Mouse (Mus musculus) CH12.LX (cell line): ENCODE data around the gene Svep1. TPM values are rescaled to one million over a fixed set of nuclear protein-coding genes. Genes with fewer than 3 reads are reported as not detected.

Experiments
- DNase-seq: peaks from one replicate; pipeline ENCODE4 v3.0.0-alpha.2; 2013; ENCODE audit errors: extremely low read depth
- H3K27ac ChIP-seq: 2 replicates; pipeline ENCODE4 v1.5.1; 2012; ENCODE audit warnings: low read depth, mild to moderate bottlenecking, control low read depth, moderate library complexity; ENCODE audit not compliant: insufficient read depth
- H3K27me3 ChIP-seq: replicated peaks from 2 replicates; pipeline ENCODE3; 2012; ENCODE audit warnings: inconsistent platforms
- H3K36me3 ChIP-seq, 2 experiments: replicated peaks in 1 of 2; 2 replicates each; pipeline versions ENCODE3 to v1.6.1; 2012; ENCODE audit warnings: inconsistent platforms in 1 of 2, low read length in 1 of 2, mild to moderate bottlenecking in 1 of 2, mixed read lengths in 1 of 2, moderate library complexity in 1 of 2; ENCODE audit not compliant: control insufficient read depth in 1 of 2, insufficient read depth in 1 of 2
- H3K4me1 ChIP-seq, 2 experiments: 2 replicates each; pipeline ENCODE4 v1.6.1; 2012; ENCODE audit warnings: inconsistent platforms in 1 of 2, moderate library complexity in 1 of 2; ENCODE audit not compliant: insufficient read depth in 2 of 2, control insufficient read depth in 1 of 2
- H3K4me2 ChIP-seq: 2 replicates; pipeline ENCODE4 v1.6.1; 2012; ENCODE audit warnings: low read depth, mild to moderate bottlenecking, control low read depth; ENCODE audit not compliant: poor library complexity, insufficient read depth, severe bottlenecking
- H3K4me3 ChIP-seq, 3 experiments: fragments of 150-350 bp in 1 of 3; sonication (generic) in 1 of 3; replicated peaks in 1 of 3; 2 replicates each; pipeline versions ENCODE3 to v1.5.1; 2011 to 2012; ENCODE audit warnings: low read depth in 2 of 3, low read length in 2 of 3, mild to moderate bottlenecking in 2 of 3, moderate library complexity in 2 of 3, control low read depth in 1 of 3, improper control_type of control experiment in 1 of 3, inconsistent platforms in 1 of 3, mixed read lengths in 1 of 3; ENCODE audit not compliant: poor library complexity in 1 of 3
- H3K79me2 ChIP-seq: replicated peaks from 2 replicates; pipeline ENCODE4 v1.6.1; 2012; ENCODE audit warnings: mild to moderate bottlenecking, moderate library complexity; ENCODE audit not compliant: control insufficient read depth, poor library complexity, insufficient read depth, severe bottlenecking; ENCODE audit errors: extremely low read depth
- H3K9ac ChIP-seq: 2 replicates; pipeline ENCODE4 v1.6.1; 2012; ENCODE audit warnings: low read depth, mild to moderate bottlenecking, control low read depth, moderate library complexity; ENCODE audit not compliant: insufficient read depth
- H3K9me3 ChIP-seq: replicated peaks from 2 replicates; pipeline ENCODE3; 2012; ENCODE audit warnings: low read length, inconsistent platforms, mixed read lengths
- CHD2 ChIP-seq: IDR thresholded peaks from 2 replicates; pipeline ENCODE4 v1.6.1; 2011; ENCODE audit warnings: low read length, improper control_type of control experiment
- CTCF ChIP-seq, 2 experiments: IDR thresholded peaks in 1 of 2; conservative IDR thresholded peaks in 1 of 2; 2 replicates each; pipeline ENCODE4 v1.5.1; 2011 to 2012; ENCODE audit warnings: low read depth in 2 of 2, low read length in 2 of 2, improper control_type of control experiment in 1 of 2, inconsistent platforms in 1 of 2, mild to moderate bottlenecking in 1 of 2, moderate library complexity in 1 of 2
- ELF1 ChIP-seq: IDR thresholded peaks from 2 replicates; pipeline ENCODE4 v1.6.1; 2014; ENCODE audit warnings: low read depth, mild to moderate bottlenecking, inconsistent platforms, low read length, improper control_type of control experiment
- EP300 ChIP-seq: IDR thresholded peaks from 2 replicates; pipeline ENCODE4 v1.6.1; 2011; ENCODE audit warnings: low read length, improper control_type of control experiment
- ETS1 ChIP-seq: conservative IDR thresholded peaks from 2 replicates; pipeline ENCODE4 v1.6.1; 2012; ENCODE audit warnings: low read depth, mild to moderate bottlenecking, inconsistent platforms, low read length, improper control_type of control experiment, moderate library complexity
- GABPA ChIP-seq: IDR thresholded peaks from 2 replicates; pipeline ENCODE4 v1.6.1; 2012; ENCODE audit warnings: low read depth, low read length, improper control_type of control experiment, inconsistent platforms; ENCODE audit not compliant: insufficient replicate concordance
- HCFC1 ChIP-seq: IDR thresholded peaks from 2 replicates; pipeline ENCODE4 v1.6.1; 2012; ENCODE audit warnings: low read depth, mild to moderate bottlenecking, inconsistent platforms, low read length, improper control_type of control experiment
- IRF4 ChIP-seq: IDR thresholded peaks from 2 replicates; pipeline ENCODE4 v1.6.1; 2014; ENCODE audit warnings: low read depth, mild to moderate bottlenecking, inconsistent platforms, low read length, improper control_type of control experiment
- JUND ChIP-seq: conservative IDR thresholded peaks from 2 replicates; pipeline ENCODE4 v1.6.1; 2011; ENCODE audit warnings: low read depth, low read length, improper control_type of control experiment
- MAFK ChIP-seq: IDR thresholded peaks from 2 replicates; pipeline ENCODE4 v1.6.1; 2011; ENCODE audit warnings: low read length, improper control_type of control experiment; ENCODE audit not compliant: insufficient replicate concordance
- MAZ ChIP-seq: IDR thresholded peaks from 2 replicates; pipeline ENCODE4 v1.6.1; 2012; ENCODE audit warnings: low read depth, mild to moderate bottlenecking, inconsistent platforms, low read length, improper control_type of control experiment, moderate library complexity
- MEF2A ChIP-seq: IDR thresholded peaks from 2 replicates; pipeline ENCODE4 v1.6.1; 2014; ENCODE audit warnings: low read depth, mild to moderate bottlenecking, inconsistent platforms, low read length, improper control_type of control experiment, borderline replicate concordance
- NELFE ChIP-seq: IDR thresholded peaks from 2 replicates; pipeline ENCODE4 v1.6.1; 2011; ENCODE audit warnings: low read depth, low read length, improper control_type of control experiment
- NRF1 ChIP-seq: IDR thresholded peaks from 2 replicates; pipeline ENCODE4 v1.6.1; 2014; ENCODE audit warnings: low read depth, mild to moderate bottlenecking, inconsistent platforms, low read length, improper control_type of control experiment, moderate library complexity
- PAX5 ChIP-seq: IDR thresholded peaks from 2 replicates; pipeline ENCODE4 v1.6.1; 2012; ENCODE audit warnings: low read length, inconsistent platforms, mixed read lengths
- POLR2AphosphoS2 ChIP-seq: IDR thresholded peaks from 2 replicates; pipeline ENCODE4 v1.6.1; 2011; ENCODE audit warnings: low read depth, low read length, improper control_type of control experiment
- SIN3A ChIP-seq: IDR thresholded peaks from 2 replicates; pipeline ENCODE4 v1.6.1; 2012; ENCODE audit warnings: low read length, improper control_type of control experiment, inconsistent platforms
- TBP ChIP-seq: conservative IDR thresholded peaks from 2 replicates; pipeline ENCODE4 v1.6.1; 2011; ENCODE audit warnings: low read depth, low read length, improper control_type of control experiment
- UBTF ChIP-seq: IDR thresholded peaks from 2 replicates; pipeline ENCODE4 v1.6.1; 2012; ENCODE audit warnings: low read depth, mild to moderate bottlenecking, inconsistent platforms, low read length, improper control_type of control experiment, moderate library complexity
- USF1 ChIP-seq: IDR thresholded peaks from 2 replicates; pipeline ENCODE4 v1.6.1; 2014; ENCODE audit warnings: low read depth, mild to moderate bottlenecking, inconsistent platforms, low read length, improper control_type of control experiment
- ZC3H11A ChIP-seq: IDR thresholded peaks from 2 replicates; pipeline ENCODE4 v1.6.1; 2012; ENCODE audit warnings: low read depth, mild to moderate bottlenecking, inconsistent platforms, low read length, improper control_type of control experiment
- ZMIZ1 ChIP-seq: IDR thresholded peaks from 2 replicates; pipeline ENCODE4 v1.6.1; 2012; ENCODE audit warnings: low read depth, mild to moderate bottlenecking, inconsistent platforms, low read length, improper control_type of control experiment
- dilution Hi-C: fragments of 300-500 bp; cut with MboI; formaldehyde crosslinking; loops from 2 replicates; pipeline ENCODE4 v1.14.3; 2020; ENCODE audit warnings: low sequenced_read_pairs; ENCODE audit not compliant: extremely low pct_unique_long_range_greater_than_20kb, extremely low pct_ligation_motif_present
- in situ Hi-C: fragments of 300-500 bp; cut with MboI; formaldehyde crosslinking; loops from 3 replicates; pipeline ENCODE4 v1.14.3; 2019; ENCODE audit warnings: low sequenced_read_pairs, low pct_ligation_motif_present, low pct_unique_long_range_greater_than_20kb, mixed read lengths
- polyA plus RNA-seq: library from polyadenylated mRNA; unstranded; fragments of >175 nt; gene quantifications from 2 replicates; pipeline ENCODE4 v1.2.1, GENCODE M21; 2012; ENCODE audit warnings: low read depth; ENCODE audit not compliant: insufficient read length
- total RNA-seq, 2 experiments: library from RNA; depleted of rRNA; stranded (reverse); fragments of 300-350 nt in 1 of 2; fragments of >200 nt in 1 of 2; gene quantifications; 2 replicates each; pipeline ENCODE4 v1.2.3; 2012 to 2014

The Svep1 gene
- total and polyA plus RNA-seq, 3 experiments = not detected

- no peak overlapping the region for H3K4me3 ChIP-seq
- H3K27ac ChIP-seq = no peak overlapping the region
- no peak for DNase-seq
- no peak overlapping the region for H3K4me2 ChIP-seq
- no peak overlapping the region for H3K9ac ChIP-seq
- H3K27me3 ChIP-seq = no peaks in the 10 kb centered on the region
- in situ Hi-C loops = no loop called here
- dilution Hi-C loops = no loop called here
- H3K79me2 ChIP-seq = no peaks in the 10 kb centered on the region
- H3K9me3 ChIP-seq = no peaks in the 10 kb centered on the region
- H3K36me3 ChIP-seq = no peaks in the 10 kb centered on the region
- H3K4me1 ChIP-seq = no peaks in the 10 kb centered on the region
- no peak for TF ChIP-seq NELFE
Measured at GRCm38 (mm10) chr4:58168366-58168765, 38.3 kb downstream of the Svep1 start.

DNA sequence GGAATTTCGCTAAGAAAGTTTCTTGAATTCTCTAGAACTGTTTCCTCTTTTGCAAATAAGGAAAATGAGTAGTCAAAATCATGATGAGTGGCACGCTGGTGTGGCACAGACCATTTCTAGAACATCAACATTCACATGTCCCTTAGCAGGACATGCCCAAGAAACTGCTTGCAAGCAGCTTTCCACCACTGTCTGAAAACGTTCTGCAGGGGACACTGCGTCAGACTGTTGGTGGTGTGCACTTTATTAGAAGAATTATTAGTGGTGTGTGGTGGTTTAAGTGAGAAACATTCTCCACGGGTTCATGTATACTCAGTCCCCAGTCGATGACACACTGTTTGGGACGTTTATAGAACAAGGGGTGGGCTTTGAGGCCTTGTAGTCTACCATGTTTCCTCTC lies 40.9 kb downstream of the Svep1 start:
- TF ChIP-seq PAX5 = no peak
- no peak for TF ChIP-seq CHD2
- TF ChIP-seq ZMIZ1 = no peak
- TF ChIP-seq MAZ = no peak
- TF ChIP-seq ETS1 = no peak
- TF ChIP-seq UBTF = no peak
- no peak for TF ChIP-seq MAFK
- no peak for TF ChIP-seq CTCF (conservative IDR thresholded peaks at IDR 0.05 in 1 of 2, IDR thresholded peaks at IDR 0.05 in 1 of 2; ENCODE audit: low read depth in 2 of 2, low read length in 2 of 2)
- no peak for TF ChIP-seq SIN3A
- TF ChIP-seq NRF1 = no peak
- DNase-seq = no peak
- Histone ChIP-seq H3K36me3 (no peaks in the 10 kb centered on the region), H3K27ac (no peak overlapping the region), H3K79me2 (no peaks in the 10 kb centered on the region), H3K9ac (no peak overlapping the region), H3K4me3 (no peak overlapping the region), H3K4me1 (no peaks in the 10 kb centered on the region), H3K9me3 (no peaks in the 10 kb centered on the region), H3K4me2 (no peak overlapping the region), H3K27me3 (no peaks in the 10 kb centered on the region)
- dilution Hi-C loops (no loop called here), in situ Hi-C loops (no loop called here)

- no peak for TF ChIP-seq ZC3H11A
- TF ChIP-seq EP300 = no peak
- no peak for TF ChIP-seq ZMIZ1
- no peak for TF ChIP-seq CHD2
- no peak for TF ChIP-seq JUND
- no peak for TF ChIP-seq ELF1
- TF ChIP-seq TBP = no peak
- TF ChIP-seq POLR2AphosphoS2 = no peak
- TF ChIP-seq GABPA = no peak
- no peak for TF ChIP-seq USF1
- TF ChIP-seq HCFC1 = no peak
- TF ChIP-seq MEF2A = no peak
- TF ChIP-seq CTCF (conservative IDR thresholded peaks at IDR 0.05 in 1 of 2, IDR thresholded peaks at IDR 0.05 in 1 of 2; ENCODE audit: low read depth in 2 of 2, low read length in 2 of 2) = no peak
- no peak for TF ChIP-seq IRF4
- Histone ChIP-seq H3K36me3 (no peaks in the 10 kb centered on the region), H3K9me3 (no peaks in the 10 kb centered on the region), H3K9ac (no peak overlapping the region), H3K4me1 (no peaks in the 10 kb centered on the region), H3K4me3 (no peak overlapping the region), H3K79me2 (no peaks in the 10 kb centered on the region), H3K27ac (no peak overlapping the region), H3K4me2 (no peak overlapping the region), H3K27me3 (no peaks in the 10 kb centered on the region)
- dilution Hi-C loops (no loop called here), in situ Hi-C loops (no loop called here)
- no peak for DNase-seq
Measured at GRCm38 (mm10) chr4:58161901-58162300, 44.8 kb downstream of the Svep1 start.
